Mouse (Mus musculus) embryonic fibroblast, embryonic 13.5 days (primary cell): ENCODE measurements around the gene Mbnl2.

Source experiments
- CTCF ChIP-seq: IDR thresholded peaks from 2 replicates; pipeline ENCODE4 v1.5.1; 2011; ENCODE audit warnings: mild to moderate bottlenecking, control low read depth, low read length, moderate library complexity, borderline replicate concordance; ENCODE audit not compliant: insufficient read depth
- POLR2A ChIP-seq: IDR thresholded peaks from 2 replicates; pipeline ENCODE4 v1.6.1; 2011; ENCODE audit warnings: low read depth, mild to moderate bottlenecking, control low read depth, low read length, moderate library complexity

- TF ChIP-seq CTCF (no peak), POLR2A (no peak)
Measured at GRCm38 (mm10) chr14:120287121-120287986, 11.9 kb downstream of the Mbnl2 start.
